Mouse (Mus musculus): ENCODE data around the gene Ttc9b.

The Ttc9b gene

DNA sequence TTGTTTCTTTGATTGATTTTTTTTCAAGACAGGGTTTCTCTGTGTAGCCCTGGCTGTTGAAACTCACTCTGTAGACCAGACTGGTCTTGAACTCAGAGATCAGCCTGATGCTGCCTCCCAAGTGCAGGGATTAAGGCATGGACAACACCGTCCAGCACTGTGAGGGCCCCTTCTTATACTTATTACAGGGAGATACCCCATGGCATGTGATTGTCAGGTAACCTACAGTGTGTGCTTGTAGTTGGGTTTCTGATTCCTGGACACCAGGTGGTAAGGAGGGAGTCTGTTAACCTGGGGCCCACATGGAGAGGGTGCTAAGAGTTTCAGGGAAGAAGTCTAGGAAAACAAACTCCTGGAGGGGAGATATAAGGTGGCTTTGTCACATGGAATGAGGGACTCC, 33.3 kb downstream of the Ttc9b start:
- CTCF ChIA-PET: no interaction called here

DNA sequence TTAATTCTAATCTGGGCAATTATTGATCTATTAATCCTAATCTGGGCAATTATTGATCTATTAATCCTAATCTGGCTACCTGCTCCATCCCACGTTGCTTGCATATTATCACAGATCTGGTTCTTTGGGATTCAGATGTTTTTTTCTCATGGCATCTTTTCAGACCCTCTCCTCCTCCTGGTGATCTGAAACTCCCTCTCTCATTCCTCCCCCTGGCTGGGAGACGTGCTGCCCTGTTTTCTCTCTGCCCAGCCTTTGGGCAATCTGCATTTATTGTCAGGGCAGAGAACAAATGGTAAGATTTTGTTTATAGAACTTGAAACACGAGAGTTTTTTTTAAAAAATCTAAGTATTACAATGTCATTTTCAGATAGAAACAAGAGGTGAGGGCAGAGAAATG, 34.1 kb downstream of the Ttc9b start:
- CTCF ChIA-PET: no interaction called here

DNA sequence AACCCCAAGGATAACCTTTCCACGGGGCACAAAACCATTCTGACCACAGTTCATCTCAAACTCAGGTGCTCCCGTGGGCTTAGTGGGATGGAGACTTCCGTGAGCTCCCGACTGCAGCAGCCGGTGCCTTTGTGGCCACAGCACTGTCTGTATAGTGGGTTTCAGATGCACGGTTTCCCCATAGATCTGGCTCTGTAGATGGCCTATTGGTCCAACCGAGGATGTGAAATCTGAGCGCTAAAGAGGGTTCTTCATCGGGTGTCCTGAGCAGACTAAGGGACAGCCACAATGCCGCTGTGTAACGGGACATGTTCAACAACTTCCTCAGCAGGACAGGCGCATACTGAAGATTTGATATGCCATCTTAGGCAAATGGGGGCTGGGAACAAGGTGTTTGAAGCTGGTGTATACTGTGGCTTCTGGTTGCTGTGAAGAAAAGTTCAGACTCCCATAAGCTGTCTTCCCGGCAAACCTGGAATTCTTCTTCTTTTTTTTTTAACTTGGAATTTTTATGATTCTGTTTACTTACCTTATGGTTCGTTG, 34.6 kb downstream of the Ttc9b start:
- CTCF ChIA-PET: no interaction called here

DNA sequence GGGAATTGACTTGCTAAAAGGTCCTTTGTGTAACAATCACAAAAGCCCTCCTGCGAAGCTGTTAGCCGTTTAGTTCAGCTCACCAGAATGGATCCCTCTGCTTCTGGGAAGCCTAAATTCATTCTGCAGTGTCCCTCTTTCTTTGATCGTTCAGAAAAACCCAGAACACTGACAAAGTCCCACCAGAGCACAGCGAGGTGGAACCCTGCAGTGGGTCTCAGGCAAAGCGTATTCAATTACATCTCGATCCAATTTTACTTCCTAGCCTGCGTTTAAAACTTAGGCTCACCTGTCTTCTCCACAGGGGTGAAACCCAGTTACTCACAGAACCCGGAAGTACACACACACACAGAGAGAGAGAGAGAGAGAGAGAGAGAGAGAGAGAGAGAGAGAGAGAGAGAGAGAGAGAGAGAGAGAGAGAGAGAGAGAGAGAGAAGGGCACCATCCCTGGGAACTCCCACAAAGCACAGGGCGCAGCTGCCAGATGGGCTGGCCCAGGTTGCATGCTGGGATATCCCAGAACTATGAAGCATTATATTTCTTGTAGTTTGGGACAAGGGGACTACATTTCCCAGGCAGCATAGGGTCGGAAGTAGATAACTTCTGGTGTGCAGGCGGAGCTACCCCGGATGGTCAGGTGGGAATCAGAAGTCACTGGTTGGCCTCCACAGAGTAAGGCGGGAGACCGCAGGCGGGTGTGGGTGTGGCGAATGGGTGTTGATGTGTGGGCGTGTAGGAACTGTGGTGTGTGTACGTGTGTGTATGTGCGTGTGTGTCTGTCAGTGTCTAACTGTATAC, 35.3 kb downstream of the Ttc9b start, which contains the start of gene Zfp607b:
Gene Zfp607b, plus strand, starts transcription at position 526 of the 798 bp plus-strand sequence.
- CTCF ChIA-PET: interaction anchor here (0.6 kb wide), 1 partner anchor 16 kb away, joined by 3 read pairs; no protein-coding TSS in a partner anchor

DNA sequence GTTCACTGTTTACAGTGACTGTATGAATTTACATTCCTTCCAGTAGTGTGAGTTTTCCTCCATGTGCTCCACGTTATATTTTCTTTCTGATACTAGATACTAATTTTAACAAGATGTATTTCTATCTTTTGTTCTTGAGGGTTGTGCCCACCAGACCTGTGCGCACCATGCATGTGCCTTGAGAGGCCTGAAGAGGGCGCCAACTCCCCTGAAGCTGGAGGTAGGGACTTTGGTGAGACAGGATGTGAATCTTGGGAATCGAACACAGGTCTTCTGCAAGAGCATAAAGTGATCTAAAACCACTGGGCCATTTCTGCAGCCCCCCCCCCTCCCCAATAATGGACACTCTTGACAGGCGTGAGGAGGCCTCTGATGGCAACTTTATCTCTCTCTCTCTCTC, 37.4 kb downstream of the Ttc9b start:
- CTCF ChIA-PET: interaction anchor here (0.6 kb wide), 1 partner anchor 57 kb away, joined by 8 read pairs; no protein-coding TSS in a partner anchor

DNA sequence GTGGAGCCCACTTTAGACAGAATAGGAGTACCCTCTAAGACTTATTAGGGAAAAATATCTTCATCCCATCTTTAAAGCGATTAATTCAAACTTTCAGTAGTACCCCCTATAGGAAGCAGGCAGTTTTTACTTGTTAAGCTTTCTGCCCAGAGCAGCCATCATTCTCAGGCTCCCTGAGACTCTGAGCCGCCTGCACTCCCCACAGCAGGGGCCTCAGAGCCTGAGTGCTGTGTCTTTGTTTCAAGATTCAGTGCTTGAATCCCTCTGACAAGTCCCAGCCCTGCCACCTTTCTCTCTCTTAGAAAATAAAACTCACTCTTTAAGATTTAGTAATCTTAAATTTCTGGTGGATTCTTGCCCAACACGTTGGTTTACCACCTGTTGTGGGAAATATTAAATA, 43.0 kb downstream of the Ttc9b start:
- CTCF ChIA-PET: no interaction called here
